Mouse (Mus musculus): ENCODE measurements at regions not wholly inside any gene's neighbourhood (a gene's known extent, or its start where the extent isn't known, plus 50 kb on each side); places are given as distances from the start of the nearest gene placed in this dataset.
A peak's percentile ranks its signal among the peaks of the same experiment; 100 is the strongest.

DNA sequence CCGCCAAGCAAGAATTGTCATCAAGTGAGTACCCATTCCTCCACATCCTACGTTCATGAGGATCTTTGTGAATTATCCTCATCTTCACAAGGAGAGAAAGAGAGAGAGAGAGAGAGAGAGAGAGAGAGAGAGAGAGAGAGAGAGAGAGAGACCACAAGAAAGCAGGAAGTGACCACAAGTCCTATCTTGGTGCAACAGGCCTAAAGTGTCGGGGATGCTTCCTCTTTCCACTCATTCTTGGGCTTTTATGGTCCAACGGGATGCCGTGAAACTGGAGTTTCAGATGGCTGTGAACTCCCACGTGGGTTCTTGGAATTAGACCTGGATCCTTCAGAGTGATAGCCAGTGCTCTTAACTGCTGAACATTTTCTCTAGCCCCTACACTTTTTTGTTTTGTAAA is 53.1 kb upstream of the Rai14 start:
- DNase-seq (ENCODE audit: low spot score in 2 of 2): no peak

DNA sequence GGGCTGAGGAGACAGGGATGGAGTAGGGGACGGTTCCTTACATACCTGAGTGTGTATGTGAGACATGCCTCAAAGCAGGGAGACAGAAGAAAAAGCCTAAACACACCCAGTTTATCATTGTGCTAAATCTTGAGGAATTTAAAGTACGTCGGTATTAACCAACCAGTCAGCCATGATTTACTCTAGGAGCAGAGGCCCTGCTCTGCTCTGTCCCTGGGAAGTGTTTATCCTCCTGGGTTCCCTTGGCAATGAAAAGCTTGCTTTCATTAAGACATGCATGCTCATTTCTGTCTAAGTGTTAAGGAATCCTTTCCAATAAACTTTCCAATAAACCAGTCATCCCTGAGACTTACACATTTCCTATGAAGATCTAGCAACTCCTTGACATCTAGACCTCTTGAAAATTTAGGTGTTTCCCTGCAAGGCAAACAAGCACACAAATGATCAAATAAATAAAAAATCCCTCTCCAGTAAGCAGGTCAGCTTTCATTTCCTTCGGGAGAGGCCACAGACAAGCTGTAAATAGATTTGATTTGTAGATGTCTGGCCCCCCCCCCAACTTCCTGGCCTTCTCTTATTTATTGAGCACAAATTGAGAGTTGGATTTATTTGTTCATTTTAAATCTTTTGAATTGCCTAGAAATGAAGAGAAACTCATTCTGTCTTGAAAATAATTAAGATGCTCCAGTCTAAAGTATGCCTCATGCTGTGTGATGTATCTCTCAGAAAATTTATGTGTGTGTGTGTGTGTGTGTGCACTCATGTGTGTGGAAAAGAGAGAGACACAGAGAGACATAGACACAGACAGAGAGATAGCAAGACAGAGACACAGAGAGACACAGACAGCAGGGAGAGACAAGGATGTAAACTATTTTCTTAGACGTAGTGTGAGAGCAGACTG is 56.2 kb upstream of the Rai14 start:
- no peak for DNase-seq (ENCODE audit: low spot score in 2 of 2)

DNA sequence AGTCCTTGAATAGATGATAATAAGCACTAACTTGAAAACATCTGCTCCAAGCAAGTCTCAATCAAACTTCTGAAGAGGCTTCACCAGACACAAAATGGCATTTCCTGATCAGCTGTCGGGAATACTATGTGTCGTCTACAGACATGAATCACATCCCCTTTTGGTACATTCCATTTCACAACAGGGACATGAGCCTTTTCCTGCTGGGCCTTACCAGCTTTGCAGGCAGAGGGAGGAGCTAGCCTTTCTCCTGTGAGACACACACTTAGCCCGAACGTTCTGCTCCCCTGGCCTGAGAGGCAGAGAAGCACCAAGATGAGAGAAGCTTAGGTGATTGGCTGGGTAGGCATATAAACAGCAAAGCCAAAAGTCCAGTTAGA is 56.9 kb upstream of the Rai14 start:
- DNase-seq (ENCODE audit: low spot score in 2 of 2): no peak

DNA sequence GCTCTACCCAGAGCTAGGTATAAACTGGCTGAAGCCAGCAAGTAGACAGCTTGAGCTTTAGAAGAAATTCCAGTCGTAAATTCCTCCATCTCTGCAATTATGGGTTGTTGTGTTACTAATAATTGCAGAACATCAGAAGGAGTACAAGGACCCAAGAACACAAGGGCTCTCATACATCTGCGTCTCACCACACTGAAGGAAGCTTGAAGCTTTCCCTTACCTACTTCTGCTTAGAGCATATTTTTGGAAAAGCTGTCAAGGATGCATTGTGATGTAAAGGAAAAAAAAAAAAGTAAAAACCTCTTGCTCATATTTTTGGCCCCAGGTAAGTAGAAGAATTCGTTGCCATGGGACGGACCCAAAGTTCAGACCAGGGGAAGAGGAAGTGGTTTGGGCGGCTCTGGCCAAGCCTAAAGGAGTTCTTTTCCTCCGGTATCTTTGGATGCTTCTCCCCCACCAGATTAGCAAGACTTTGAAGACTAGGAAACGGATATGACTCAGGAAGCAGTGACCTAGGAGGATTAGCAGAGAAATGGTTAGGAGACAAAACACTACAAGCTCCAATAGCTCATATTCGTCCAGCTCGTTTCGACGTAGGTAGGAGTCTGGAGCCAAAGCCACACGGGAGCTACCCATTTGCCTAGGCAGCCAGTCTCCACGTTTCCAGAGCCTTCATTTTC is 65.7 kb upstream of the Rai14 start:
- no peak for DNase-seq (ENCODE audit: low spot score in 2 of 2)

GRCm38 (mm10) chr15:10789371-10789770 is 74.9 kb upstream of the Rai14 start:
- DNase-seq (ENCODE audit: low spot score in 2 of 2): no peak

DNA sequence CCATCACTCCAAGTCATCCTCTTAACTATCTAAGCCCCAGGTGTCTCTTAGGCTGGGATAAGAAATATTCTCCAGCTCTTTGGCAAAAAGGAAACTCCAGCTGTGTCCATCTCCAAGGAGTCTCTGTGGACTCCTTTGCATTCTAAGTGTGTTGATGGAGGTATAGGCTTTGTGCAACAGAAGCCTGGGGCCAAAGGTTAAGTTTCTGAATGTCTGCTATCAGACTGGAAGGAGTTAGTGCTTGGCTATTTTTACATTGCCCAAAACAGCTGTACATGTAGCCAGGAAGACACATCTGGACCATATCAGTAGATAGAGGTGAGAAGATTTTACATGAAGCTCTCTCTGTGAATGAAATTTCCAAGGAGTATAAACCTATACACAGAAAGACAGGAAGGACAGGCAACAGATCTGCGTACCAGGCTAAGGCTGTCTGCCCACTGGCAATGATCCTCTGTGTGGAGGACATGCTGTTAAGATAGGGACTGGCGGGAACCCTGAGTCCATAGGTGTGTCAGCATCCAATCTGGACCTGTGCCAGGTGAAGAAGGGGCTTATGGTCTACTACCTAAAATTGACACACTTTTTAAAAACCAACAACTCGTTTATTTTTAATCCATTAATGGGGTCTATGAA is 76.6 kb upstream of the Rai14 start:
- DNase-seq (ENCODE audit: low spot score in 2 of 2): no peak

DNA sequence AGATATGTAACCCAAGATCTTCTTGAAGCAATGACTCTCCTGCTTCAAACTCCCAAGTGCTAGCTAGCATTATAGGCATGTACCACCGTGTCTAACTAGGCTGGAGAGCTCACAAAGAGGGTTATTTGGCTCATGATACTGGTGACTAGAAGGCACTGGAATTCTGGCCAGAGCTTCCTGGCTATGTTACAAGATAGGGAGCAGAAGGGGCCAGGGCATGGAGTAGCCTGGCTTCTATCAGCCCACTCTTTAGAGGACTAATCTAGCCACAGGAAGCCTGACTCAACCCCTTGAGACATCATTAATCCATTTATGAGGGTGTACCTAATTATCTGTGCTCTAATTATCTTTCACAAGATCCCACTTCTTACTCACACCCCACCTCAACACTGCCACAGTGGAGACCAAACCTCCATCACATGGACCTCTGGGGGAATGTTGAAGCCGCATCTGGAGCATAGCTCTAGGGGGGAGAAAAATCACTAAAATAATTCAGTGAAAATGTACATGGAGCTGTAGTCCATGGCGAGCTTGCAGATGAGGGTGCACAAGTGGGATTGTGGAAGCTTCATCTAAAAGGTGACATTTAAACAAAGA is 77.2 kb upstream of the Rai14 start:
- no peak for DNase-seq (ENCODE audit: low spot score in 2 of 2)

- DNase-seq (ENCODE audit: low spot score in 2 of 2): no peak
Measured at GRCm38 (mm10) chr15:10792156-10792555, 77.7 kb upstream of the Rai14 start.

GRCm38 (mm10) chr15:10795126-10795792 is 80.8 kb upstream of the Rai14 start:
- no peak for DNase-seq (ENCODE audit: low spot score in 2 of 2)

DNA sequence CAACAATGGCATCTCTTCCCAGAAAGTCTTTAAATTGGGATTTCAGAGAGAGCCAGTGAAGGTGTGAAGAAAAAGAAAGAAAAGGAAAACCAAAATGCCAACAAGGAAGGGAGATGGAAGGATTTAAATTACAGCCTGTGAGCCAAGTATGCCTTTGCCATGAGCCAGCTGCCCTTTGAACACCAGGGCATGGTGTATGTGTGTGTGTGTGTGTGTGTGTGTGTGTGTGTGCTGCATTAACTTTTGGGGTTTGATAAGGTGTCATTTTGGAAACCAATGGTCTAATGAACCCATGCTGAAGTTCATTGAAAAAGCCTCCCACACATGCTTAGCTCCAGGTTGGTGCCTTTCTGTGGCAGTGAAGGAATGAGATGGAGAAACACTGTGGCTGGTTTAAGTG is 85.2 kb upstream of the Rai14 start:
- no peak for DNase-seq (ENCODE audit: low spot score in 2 of 2)

GRCm38 (mm10) chr15:10814195-10814594 is 99.8 kb upstream of the Rai14 start:
- no peak for DNase-seq (ENCODE audit: low spot score in 2 of 2)

- no peak for DNase-seq (ENCODE audit: low spot score in 2 of 2)
Measured at GRCm38 (mm10) chr15:10814709-10815108, 100.3 kb upstream of the Rai14 start.

DNA sequence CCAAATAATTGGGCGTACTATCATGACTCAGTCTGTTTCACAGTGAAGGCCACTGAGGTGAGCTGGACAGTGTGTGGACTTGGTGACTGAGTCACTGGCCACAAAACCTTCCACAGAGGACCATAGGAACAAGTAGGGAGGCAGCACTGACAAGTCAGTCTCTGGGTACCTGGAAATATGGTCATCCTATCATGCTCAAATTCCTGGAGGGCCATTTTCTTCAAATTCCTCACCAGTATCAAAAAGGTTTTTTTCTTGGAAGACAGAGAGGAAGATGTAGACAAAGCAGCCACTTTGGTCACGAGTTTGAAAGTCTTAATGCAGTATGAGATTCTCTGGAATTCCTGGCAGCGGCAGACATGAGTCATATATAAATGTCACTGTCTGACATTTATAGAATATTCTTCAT is 101.8 kb upstream of the Rai14 start:
- DNase-seq (ENCODE audit: low spot score in 2 of 2): no peak

DNA sequence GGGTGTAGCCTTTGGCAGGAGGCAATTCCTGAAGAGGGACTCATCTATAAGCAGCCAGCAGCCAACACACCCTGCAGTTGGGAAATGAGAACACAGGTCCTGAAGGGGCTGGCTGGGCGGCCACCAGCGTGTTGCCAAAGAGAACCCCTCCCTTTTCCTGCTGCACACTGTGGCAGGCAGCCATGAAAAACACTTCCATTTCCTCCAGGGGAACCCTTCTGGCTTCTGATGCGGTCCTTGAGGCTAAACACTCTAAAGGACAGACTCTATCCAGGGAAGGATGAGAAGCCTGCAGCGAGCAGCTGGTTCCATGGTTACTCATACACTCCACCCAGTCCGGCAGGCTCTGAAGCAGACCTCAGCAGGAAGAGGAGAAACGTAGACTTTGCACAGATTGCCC is 103.8 kb upstream of the Rai14 start:
- peak in 1 of 2 experiments; percentile 18 for DNase-seq (ENCODE audit: low spot score in 2 of 2)

GRCm38 (mm10) chr15:10818706-10819105 is 104.3 kb upstream of the Rai14 start:
- no peak for DNase-seq (ENCODE audit: low spot score in 2 of 2)

- no peak for DNase-seq (ENCODE audit: low spot score in 2 of 2)
Measured at GRCm38 (mm10) chr15:10823933-10824332, 109.5 kb upstream of the Rai14 start.

- DNase-seq (ENCODE audit: low spot score in 2 of 2): no peak
Measured at GRCm38 (mm10) chr15:10829588-10829987, 115.2 kb upstream of the Rai14 start.

DNA sequence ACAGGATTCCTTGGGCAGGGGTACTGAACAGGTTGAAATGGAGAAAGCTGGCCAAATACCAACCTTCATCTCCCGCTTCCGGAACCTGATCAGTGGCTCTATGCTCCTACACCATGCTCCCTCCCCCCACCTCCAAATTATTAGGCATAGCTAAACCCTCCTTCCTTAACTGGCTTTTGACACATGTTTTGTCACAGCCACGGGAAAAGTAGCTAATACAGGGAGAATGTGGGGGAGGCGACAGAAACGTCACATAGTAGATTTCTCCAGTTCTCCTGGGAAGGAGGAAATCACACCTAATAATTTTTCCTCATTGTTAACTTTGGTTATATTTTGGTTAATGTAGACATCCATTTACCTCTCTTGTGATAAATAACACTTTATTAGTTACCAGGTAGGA is 116.1 kb upstream of the Rai14 start:
- no peak for DNase-seq (ENCODE audit: low spot score in 2 of 2)

DNA sequence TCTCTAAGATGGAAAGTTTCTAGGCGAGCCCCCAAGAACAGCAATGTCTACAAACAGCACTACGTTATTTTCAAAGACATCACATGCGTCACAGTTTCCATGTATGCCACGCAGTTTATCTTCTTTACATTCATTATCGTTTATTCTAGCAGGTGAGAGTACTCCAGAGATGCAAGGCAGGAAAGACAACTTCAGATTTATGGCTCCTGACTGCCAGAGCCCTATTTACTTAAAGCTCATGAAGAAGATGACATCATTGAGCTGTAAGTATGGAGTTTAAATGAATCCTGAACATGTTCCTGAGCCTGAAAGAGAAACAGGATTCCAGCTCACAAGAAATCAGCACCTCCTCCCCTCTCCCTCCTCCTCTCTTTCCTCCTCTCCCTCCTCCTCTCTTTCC is 116.7 kb upstream of the Rai14 start:
- DNase-seq (ENCODE audit: low spot score in 2 of 2): no peak

- no peak for DNase-seq (ENCODE audit: low spot score in 2 of 2)
Measured at GRCm38 (mm10) chr15:10832331-10832730, 117.9 kb upstream of the Rai14 start.

DNA sequence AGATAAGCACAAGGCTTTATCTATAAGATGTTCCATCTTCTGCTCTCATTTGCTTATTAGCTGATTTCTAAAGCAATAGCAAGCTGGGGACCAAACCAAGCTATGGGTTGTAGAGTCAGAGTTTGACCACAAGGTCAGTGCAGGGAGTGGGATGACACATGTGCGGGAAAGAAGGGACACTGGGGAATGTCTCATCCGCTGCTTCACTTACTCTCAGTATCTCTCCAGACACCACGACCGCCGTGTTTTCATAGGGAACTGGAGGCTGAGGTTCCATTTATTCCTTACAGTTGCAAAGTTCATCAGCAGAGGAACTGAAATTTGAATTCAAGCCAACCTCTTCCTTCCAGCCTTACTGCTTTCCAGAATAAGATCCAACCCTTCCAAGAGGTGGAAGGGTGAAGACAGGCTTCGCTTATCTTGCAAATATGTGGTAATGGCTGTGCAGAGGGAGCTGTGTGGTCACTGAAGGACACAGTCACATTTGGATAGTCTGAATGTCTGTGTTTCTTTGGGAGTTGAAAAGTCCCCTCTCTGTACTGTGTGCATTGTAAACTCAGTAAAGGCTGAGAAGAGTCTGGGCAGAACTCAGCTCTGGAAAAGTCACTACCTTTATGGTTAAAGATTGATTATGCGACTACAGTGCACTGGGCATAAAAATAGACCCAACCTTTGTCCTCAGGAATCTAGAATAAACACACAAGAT is 118.1 kb upstream of the C1qtnf3 start:
- DNase-seq (ENCODE audit: low spot score in 2 of 2): no peak

Data from spleen, postnatal 10 days (tissue).